Mouse (Mus musculus): ENCODE measurements around the gene Pabpc4.
"Not testable (repeated sequence)": the region's sequence is repeated elsewhere in the genome, so short reads cannot be mapped to it uniquely, and the experiment has no call there.

Gene Pabpc4

GRCm38 (mm10) chr4:123297195-123297960 lies 35.2 kb downstream of the Pabpc4 start:
- in situ Hi-C loops (cut with MboI, MseI) = loop anchor here in 1 of 2 experiments (5.0 to 10.0 kb wide), 2 partner anchors 65 to 87 kb away; no protein-coding TSS in a partner anchor

GRCm38 (mm10) chr4:123298226-123298625 lies 36.1 kb downstream of the Pabpc4 start:
- in situ Hi-C loops (cut with MboI, MseI) = loop anchor here in 1 of 2 experiments (5.0 to 10.0 kb wide), 2 partner anchors 64 to 87 kb away; no protein-coding TSS in a partner anchor

GRCm38 (mm10) chr4:123298980-123299670 lies 37.0 kb downstream of the Pabpc4 start:
- in situ Hi-C loops (cut with MboI, MseI) = loop anchor here in 1 of 2 experiments (5.0 to 10.0 kb wide), 2 partner anchors 63 to 86 kb away; no protein-coding TSS in a partner anchor

- in situ Hi-C loops (cut with MboI, MseI) = no loop called here
These were observed 43.6 kb downstream of the Pabpc4 start for GRCm38 (mm10) chr4:123305789-123306188.

GRCm38 (mm10) chr4:123306999-123307398 lies 44.8 kb downstream of the Pabpc4 start:
- in situ Hi-C loops (cut with MboI, MseI) = no loop called here

GRCm38 (mm10) chr4:123308292-123308691 lies 46.1 kb downstream of the Pabpc4 start:
- in situ Hi-C loops (cut with MboI, MseI) = no loop called here

- in situ Hi-C loops (cut with MboI, MseI) = no loop called here
These were observed 49.7 kb downstream of the Pabpc4 start for GRCm38 (mm10) chr4:123311845-123312244.

- in situ Hi-C loops (cut with MboI, MseI) = no loop called here
These were observed 50.9 kb downstream of the Pabpc4 start for GRCm38 (mm10) chr4:123313010-123313409.

GRCm38 (mm10) chr4:123314497-123314896 lies 52.3 kb downstream of the Pabpc4 start:
- in situ Hi-C loops (cut with MboI, MseI) = no loop called here

- in situ Hi-C loops (cut with MboI, MseI) = loop anchor here in 1 of 2 experiments (5.0 kb wide), 1 partner anchor 206 kb away; the partner anchor contains the start of gene Oxct2b
These were observed 60.8 kb downstream of the Pabpc4 start for GRCm38 (mm10) chr4:123322910-123323309.

GRCm38 (mm10) chr4:123323534-123323933 lies 61.4 kb downstream of the Pabpc4 start, which contains the start of gene Oxct2a:
Gene Oxct2a (minus strand): TSS chr4:123323634.
- in situ Hi-C loops (cut with MboI, MseI) = loop anchor here in 1 of 2 experiments (5.0 kb wide), 1 partner anchor 206 kb away; the partner anchor contains the start of gene Oxct2b

- in situ Hi-C loops (cut with MboI, MseI) = loop anchor here in 1 of 2 experiments (5.0 kb wide), 1 partner anchor 214 kb away; no protein-coding TSS in a partner anchor
These were observed 63.9 kb downstream of the Pabpc4 start for GRCm38 (mm10) chr4:123326087-123326486.

GRCm38 (mm10) chr4:123327630-123328029 lies 65.5 kb downstream of the Pabpc4 start:
- in situ Hi-C loops (cut with MboI, MseI) = loop anchor here in 1 of 2 experiments (5.0 kb wide), 1 partner anchor 215 kb away; no protein-coding TSS in a partner anchor

- in situ Hi-C loops (cut with MboI, MseI) = loop anchor here in 1 of 2 experiments (5.0 kb wide), 1 partner anchor 217 kb away; no protein-coding TSS in a partner anchor
These were observed 66.8 kb downstream of the Pabpc4 start for GRCm38 (mm10) chr4:123328946-123329345.

GRCm38 (mm10) chr4:123331326-123331725 lies 69.2 kb downstream of the Pabpc4 start:
- in situ Hi-C loops (cut with MboI, MseI) = no loop called here

GRCm38 (mm10) chr4:123331961-123332360 lies 69.8 kb downstream of the Pabpc4 start:
- in situ Hi-C loops (cut with MboI, MseI) = not testable (repeated sequence)

- in situ Hi-C loops (cut with MboI, MseI) = no loop called here
These were observed 71.0 kb downstream of the Pabpc4 start for GRCm38 (mm10) chr4:123333151-123333550.

- in situ Hi-C loops (cut with MboI, MseI) = no loop called here
These were observed 72.0 kb downstream of the Pabpc4 start for GRCm38 (mm10) chr4:123334177-123334576.

- in situ Hi-C loops (cut with MboI, MseI) = not testable (repeated sequence)
These were observed 73.1 kb downstream of the Pabpc4 start for GRCm38 (mm10) chr4:123335244-123335643.

GRCm38 (mm10) chr4:123335796-123336585 lies 73.8 kb downstream of the Pabpc4 start:
- in situ Hi-C loops (cut with MboI, MseI) = no loop called here

- in situ Hi-C loops (cut with MboI, MseI) = no loop called here
These were observed 75.5 kb downstream of the Pabpc4 start for GRCm38 (mm10) chr4:123337693-123338092.
